Mouse (Mus musculus): Measurements from ENCODE around the gene Gabrd. TPM values are rescaled to one million over a fixed set of nuclear protein-coding genes. Genes with fewer than 3 reads are reported as not detected.
A peak's percentile ranks its signal among the peaks of the same experiment; 100 is the strongest.

Gabrd gene
- polyA plus RNA-seq, 1 experiment from 2014 or later = 0.18 TPM

DNA sequence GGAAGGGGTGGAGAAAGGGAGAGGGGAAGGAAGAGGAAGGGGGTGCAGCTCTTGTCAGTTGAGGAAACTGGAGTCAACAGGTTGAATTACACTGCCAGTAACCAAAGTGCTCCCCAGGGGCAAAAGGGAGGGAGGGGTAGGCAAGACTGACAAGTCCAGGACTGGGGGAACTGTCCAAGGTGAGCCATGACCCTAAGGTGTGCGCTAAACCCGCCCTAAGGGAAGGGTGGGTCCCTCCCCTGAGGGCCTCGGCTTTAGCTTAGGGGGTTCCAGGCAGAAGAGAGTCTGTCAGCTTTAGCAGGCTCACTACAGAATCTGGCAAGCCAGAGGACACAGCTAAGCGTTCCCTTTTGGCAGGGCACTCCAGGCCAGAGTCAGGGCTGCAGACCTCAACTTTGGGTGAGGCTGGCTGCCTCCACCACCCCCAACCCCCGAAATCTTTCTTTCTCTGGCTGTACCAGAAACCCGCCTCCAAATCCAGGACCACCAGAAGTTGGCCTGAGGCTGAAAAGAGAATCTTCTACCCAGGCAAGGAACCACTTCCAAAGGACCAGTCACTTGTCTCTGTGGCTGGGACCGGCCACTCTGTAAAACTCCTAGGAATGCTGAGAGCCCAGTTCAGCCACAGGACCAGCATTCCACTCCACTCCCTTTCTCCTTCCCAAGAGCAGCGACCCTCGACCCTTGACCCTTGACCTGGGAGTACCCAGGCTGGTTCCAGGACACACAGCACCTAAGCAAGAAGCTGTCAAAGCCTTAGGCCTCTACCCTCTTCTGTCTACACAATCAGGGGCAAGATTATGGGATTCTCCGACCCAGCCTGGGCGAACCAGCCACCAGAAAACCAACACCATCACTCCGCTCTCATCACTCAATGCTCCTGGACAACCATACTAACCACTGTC, 38.1 kb downstream of the Gabrd start:
- no peaks in the 10 kb centered on the region for H3K4me1 ChIP-seq (replicated peaks; ENCODE audit: control insufficient read depth, insufficient read depth, low read length)
- no peak overlapping the region for H3K27ac ChIP-seq (ENCODE audit: low read depth)
- no peak overlapping the region for H3K4me3 ChIP-seq (ENCODE audit: low read depth, low read length)
- no peaks in the 10 kb centered on the region for H3K9me3 ChIP-seq (ENCODE audit: control insufficient read depth, low read length)
- H3K36me3 ChIP-seq (ENCODE audit: control insufficient read depth, insufficient read depth, low read length) = no peaks in the 10 kb centered on the region
- peaks cover 50% of the 10 kb centered on the region for H3K27me3 ChIP-seq (replicated peaks; ENCODE audit: control insufficient read depth, insufficient read depth, low read length)
- H3K9ac ChIP-seq (ENCODE audit: low read length) = no peak overlapping the region
- H3K4me2 ChIP-seq (ENCODE audit: low read length) = peak overlapping the region; percentile 53; the same call in 1 of the 2 replicates
- ATAC-seq (replicated peaks; ENCODE audit: low FRiP score, low TSS enrichment, low read depth) = no peak
- DNase-seq (ENCODE audit: low spot score) = no peak
- WGBS = 42% methylated on average over 12 of the region's 12 CpGs

DNA sequence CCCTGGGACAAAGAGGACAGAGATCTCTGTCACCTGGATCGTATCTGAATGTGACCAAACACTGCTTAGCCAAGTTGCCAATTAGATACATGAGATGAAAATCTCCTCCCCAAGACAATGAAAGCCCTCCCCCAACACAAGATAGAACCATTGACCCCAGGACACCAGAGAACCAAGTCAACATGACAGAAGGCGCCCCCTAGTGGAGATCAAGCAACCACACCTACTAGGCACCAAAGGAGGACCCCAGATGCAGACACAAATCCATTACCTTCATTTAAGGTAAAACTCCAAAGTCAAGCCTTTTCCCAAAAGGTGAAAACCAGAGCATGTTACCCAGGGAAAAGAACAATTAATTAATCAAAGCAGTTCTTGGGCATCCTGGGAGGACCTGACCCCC, 40.3 kb downstream of the Gabrd start:
- no peak overlapping the region for H3K27ac ChIP-seq (ENCODE audit: low read depth)
- ATAC-seq (replicated peaks; ENCODE audit: low FRiP score, low TSS enrichment, low read depth) (no peak), DNase-seq (ENCODE audit: low spot score) (no peak)
- WGBS = 52% methylated on average over 2 of the region's 2 CpGs
- no peak overlapping the region for H3K4me3 ChIP-seq (ENCODE audit: low read depth, low read length)
- H3K4me1 ChIP-seq (replicated peaks; ENCODE audit: control insufficient read depth, insufficient read depth, low read length) = no peaks in the 10 kb centered on the region
- H3K9ac ChIP-seq (ENCODE audit: low read length) = no peak overlapping the region
- H3K36me3 ChIP-seq (ENCODE audit: control insufficient read depth, insufficient read depth, low read length) = no peaks in the 10 kb centered on the region
- peaks cover 42% of the 10 kb centered on the region for H3K27me3 ChIP-seq (replicated peaks; ENCODE audit: control insufficient read depth, insufficient read depth, low read length)
- H3K4me2 ChIP-seq (ENCODE audit: low read length) = no peak overlapping the region
- no peaks in the 10 kb centered on the region for H3K9me3 ChIP-seq (ENCODE audit: control insufficient read depth, low read length)

DNA sequence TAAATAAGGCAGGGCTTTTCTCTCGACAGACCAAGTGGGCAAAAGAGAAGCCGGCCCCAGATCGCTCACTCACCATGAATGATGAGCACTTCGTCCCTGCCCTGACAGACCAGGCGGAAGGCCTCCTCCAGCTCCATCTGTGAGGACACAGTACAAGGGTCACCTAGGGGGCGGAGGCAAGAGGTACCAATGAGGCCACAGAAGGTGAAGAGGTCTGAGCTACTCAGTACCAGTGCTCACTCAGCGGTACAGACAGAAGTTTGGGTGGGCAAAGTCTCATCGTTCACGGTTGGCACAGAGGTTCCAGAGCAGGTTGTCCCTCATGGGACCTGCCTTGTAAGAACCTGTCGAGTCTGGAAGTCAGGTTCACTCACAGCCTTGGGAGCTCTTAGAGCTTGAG, 41.6 kb downstream of the Gabrd start:
- Histone ChIP-seq H3K27ac (ENCODE audit: low read depth) (no peak overlapping the region), H3K4me1 (replicated peaks; ENCODE audit: control insufficient read depth, insufficient read depth, low read length) (no peaks in the 10 kb centered on the region), H3K4me2 (ENCODE audit: low read length) (no peak overlapping the region), H3K27me3 (replicated peaks; ENCODE audit: control insufficient read depth, insufficient read depth, low read length) (peaks cover 29% of the 10 kb centered on the region), H3K36me3 (ENCODE audit: control insufficient read depth, insufficient read depth, low read length) (no peaks in the 10 kb centered on the region), H3K9me3 (ENCODE audit: control insufficient read depth, low read length) (no peaks in the 10 kb centered on the region), H3K4me3 (ENCODE audit: low read depth, low read length) (no peak overlapping the region), H3K9ac (ENCODE audit: low read length) (no peak overlapping the region)
- no peak for DNase-seq (ENCODE audit: low spot score)
- 85% methylated on average over 10 of the region's 10 CpGs for WGBS
- no peak for ATAC-seq (replicated peaks; ENCODE audit: low FRiP score, low TSS enrichment, low read depth)

DNA sequence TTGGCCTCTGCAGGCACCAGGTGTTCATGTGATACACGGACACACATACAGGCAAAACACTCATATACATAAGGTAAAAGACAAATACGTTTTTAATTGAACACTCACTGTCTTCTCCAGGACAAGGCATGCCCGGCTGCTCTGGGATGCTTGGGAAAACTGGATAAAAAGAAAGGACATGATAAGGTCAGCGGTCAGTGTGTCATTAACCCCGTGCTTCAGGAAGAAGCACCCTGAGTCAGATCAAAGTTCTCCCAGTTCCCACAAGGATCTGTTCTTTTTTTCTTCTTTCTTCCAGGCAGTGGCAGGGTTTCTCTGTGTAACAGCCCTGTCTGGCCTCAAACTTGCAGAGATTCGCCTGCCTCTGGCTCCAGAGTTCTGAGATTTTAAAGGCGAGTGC, 43.4 kb downstream of the Gabrd start:
- Histone ChIP-seq H3K27ac (ENCODE audit: low read depth) (no peak overlapping the region), H3K4me1 (replicated peaks; ENCODE audit: control insufficient read depth, insufficient read depth, low read length) (no peaks in the 10 kb centered on the region), H3K4me3 (ENCODE audit: low read depth, low read length) (no peak overlapping the region), H3K4me2 (ENCODE audit: low read length) (no peak overlapping the region), H3K9me3 (ENCODE audit: control insufficient read depth, low read length) (no peaks in the 10 kb centered on the region), H3K27me3 (replicated peaks; ENCODE audit: control insufficient read depth, insufficient read depth, low read length) (peaks cover 11% of the 10 kb centered on the region), H3K9ac (ENCODE audit: low read length) (no peak overlapping the region), H3K36me3 (ENCODE audit: control insufficient read depth, insufficient read depth, low read length) (no peaks in the 10 kb centered on the region)
- DNase-seq (ENCODE audit: low spot score) (no peak), ATAC-seq (replicated peaks; ENCODE audit: low FRiP score, low TSS enrichment, low read depth) (no peak)
- WGBS = 81% methylated on average over 7 of the region's 7 CpGs

DNA sequence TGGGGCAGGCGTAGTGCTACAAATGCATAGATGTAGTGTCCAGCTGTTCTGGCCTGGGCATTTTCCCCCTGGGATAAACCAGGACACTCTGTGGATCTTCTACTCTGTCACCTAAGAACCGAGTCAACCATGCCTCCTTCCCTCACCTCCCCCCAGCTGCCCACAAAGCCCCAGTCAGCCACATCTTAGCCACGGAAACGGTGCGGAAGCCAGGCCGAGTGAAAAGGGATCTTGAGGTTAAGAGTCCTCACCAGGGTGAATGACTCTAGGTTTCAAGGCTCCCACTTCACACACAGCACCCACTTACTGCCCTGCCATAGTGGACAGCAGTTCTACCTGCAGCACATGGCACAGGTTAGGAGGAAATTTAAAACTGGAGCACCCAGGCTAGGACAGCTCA, 43.9 kb downstream of the Gabrd start:
- no peak for ATAC-seq (replicated peaks; ENCODE audit: low FRiP score, low TSS enrichment, low read depth)
- 79% methylated on average over 6 of the region's 6 CpGs for WGBS
- Histone ChIP-seq H3K27ac (ENCODE audit: low read depth) (no peak overlapping the region), H3K27me3 (replicated peaks; ENCODE audit: control insufficient read depth, insufficient read depth, low read length) (peaks cover 7% of the 10 kb centered on the region), H3K4me1 (replicated peaks; ENCODE audit: control insufficient read depth, insufficient read depth, low read length) (no peaks in the 10 kb centered on the region), H3K9me3 (ENCODE audit: control insufficient read depth, low read length) (no peaks in the 10 kb centered on the region), H3K4me3 (ENCODE audit: low read depth, low read length) (no peak overlapping the region), H3K9ac (ENCODE audit: low read length) (no peak overlapping the region), H3K36me3 (ENCODE audit: control insufficient read depth, insufficient read depth, low read length) (no peaks in the 10 kb centered on the region), H3K4me2 (ENCODE audit: low read length) (no peak overlapping the region)
- no peak for DNase-seq (ENCODE audit: low spot score)

DNA sequence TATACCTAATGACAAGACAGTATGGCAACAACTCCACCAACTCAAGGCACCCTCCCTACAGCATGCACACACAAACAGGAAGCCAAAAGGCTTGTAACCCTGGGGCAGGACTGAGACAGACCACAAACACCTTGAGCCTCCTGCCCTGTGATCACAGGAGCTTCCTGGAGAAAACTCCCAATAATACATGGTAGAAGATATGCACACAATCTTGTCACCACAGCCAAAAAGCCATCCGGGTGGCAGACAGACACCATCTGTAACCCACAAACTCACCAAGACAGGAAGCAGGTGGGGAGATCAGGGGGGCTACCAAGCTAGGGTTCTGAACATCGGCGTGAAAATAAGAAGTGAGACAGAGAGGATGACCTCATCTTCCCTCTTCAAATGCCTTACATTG, 45.3 kb downstream of the Gabrd start:
- no peak overlapping the region for H3K9ac ChIP-seq (ENCODE audit: low read length)
- no peaks in the 10 kb centered on the region for H3K9me3 ChIP-seq (ENCODE audit: control insufficient read depth, low read length)
- no peaks in the 10 kb centered on the region for H3K4me1 ChIP-seq (replicated peaks; ENCODE audit: control insufficient read depth, insufficient read depth, low read length)
- ATAC-seq (replicated peaks; ENCODE audit: low FRiP score, low TSS enrichment, low read depth) = no peak
- H3K27ac ChIP-seq (ENCODE audit: low read depth) = no peak overlapping the region
- WGBS = 88% methylated on average over 3 of the region's 3 CpGs
- H3K4me2 ChIP-seq (ENCODE audit: low read length) = no peak overlapping the region
- no peaks in the 10 kb centered on the region for H3K36me3 ChIP-seq (ENCODE audit: control insufficient read depth, insufficient read depth, low read length)
- no peaks in the 10 kb centered on the region for H3K27me3 ChIP-seq (replicated peaks; ENCODE audit: control insufficient read depth, insufficient read depth, low read length)
- H3K4me3 ChIP-seq (ENCODE audit: low read depth, low read length) = no peak overlapping the region
- DNase-seq (ENCODE audit: low spot score) = no peak

DNA sequence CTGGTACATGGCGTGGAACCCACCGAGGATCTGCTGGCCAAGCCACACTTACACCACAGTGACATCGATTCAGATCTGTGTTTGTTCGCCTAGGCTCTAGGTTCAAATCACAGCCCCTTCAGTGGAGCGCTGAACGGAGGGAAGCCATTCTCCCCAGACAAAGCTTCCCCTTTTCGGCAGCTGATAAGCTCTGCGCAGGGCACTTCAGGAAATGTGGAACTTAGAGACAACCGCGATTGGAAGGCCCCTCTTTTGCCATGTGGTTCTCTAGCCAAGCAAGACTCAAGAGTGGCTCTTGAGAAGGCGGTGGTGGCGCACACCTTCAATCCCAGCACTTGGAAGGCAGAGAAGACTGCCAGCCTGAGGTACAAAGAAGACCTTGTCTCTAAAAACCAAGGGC, 51.6 kb downstream of the Gabrd start:
- Histone ChIP-seq H3K9ac (ENCODE audit: low read length) (no peak overlapping the region), H3K4me3 (ENCODE audit: low read depth, low read length) (no peak overlapping the region), H3K36me3 (ENCODE audit: control insufficient read depth, insufficient read depth, low read length) (no peaks in the 10 kb centered on the region), H3K9me3 (ENCODE audit: control insufficient read depth, low read length) (no peaks in the 10 kb centered on the region), H3K27ac (ENCODE audit: low read depth) (no peak overlapping the region), H3K27me3 (replicated peaks; ENCODE audit: control insufficient read depth, insufficient read depth, low read length) (peaks cover 24% of the 10 kb centered on the region), H3K4me2 (ENCODE audit: low read length) (no peak overlapping the region), H3K4me1 (replicated peaks; ENCODE audit: control insufficient read depth, insufficient read depth, low read length) (peaks cover 3% of the 10 kb centered on the region; the same call in 1 of the 2 replicates)
- WGBS = 90% methylated on average over 12 of the region's 12 CpGs
- DNase-seq (ENCODE audit: low spot score) = no peak
- ATAC-seq (replicated peaks; ENCODE audit: low FRiP score, low TSS enrichment, low read depth) = no peak

DNA sequence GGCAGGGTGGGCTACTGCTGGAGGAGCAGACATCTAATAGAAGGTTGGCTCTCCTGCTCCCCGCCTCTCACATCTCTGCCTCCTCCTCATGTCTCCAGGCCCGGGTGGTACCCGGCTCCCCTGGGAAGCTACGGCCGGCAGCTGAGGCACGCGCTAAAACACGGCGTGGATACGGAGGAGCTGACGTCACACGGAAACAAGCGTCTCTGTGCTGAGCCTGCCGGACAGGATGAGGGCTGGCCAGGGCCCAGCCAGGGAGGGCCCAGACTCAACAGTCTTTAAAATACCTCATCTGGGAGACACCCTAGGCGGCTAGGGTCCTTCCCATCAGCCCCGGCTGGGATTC, 52.3 kb downstream of the Gabrd start:
- Histone ChIP-seq H3K27me3 (replicated peaks; ENCODE audit: control insufficient read depth, insufficient read depth, low read length) (peaks cover 24% of the 10 kb centered on the region), H3K4me2 (ENCODE audit: low read length) (peak overlapping the region; percentile 73), H3K4me1 (replicated peaks; ENCODE audit: control insufficient read depth, insufficient read depth, low read length) (peaks cover 3% of the 10 kb centered on the region; the same call in 1 of the 2 replicates), H3K27ac (ENCODE audit: low read depth) (no peak overlapping the region), H3K36me3 (ENCODE audit: control insufficient read depth, insufficient read depth, low read length) (no peaks in the 10 kb centered on the region), H3K9ac (ENCODE audit: low read length) (peak overlapping the region; percentile 29), H3K9me3 (ENCODE audit: control insufficient read depth, low read length) (no peaks in the 10 kb centered on the region), H3K4me3 (ENCODE audit: low read depth, low read length) (peak overlapping the region; percentile 46)
- WGBS = 3% methylated on average over 16 of the region's 16 CpGs
- peak; percentile 86 for ATAC-seq (replicated peaks; ENCODE audit: low FRiP score, low TSS enrichment, low read depth)
- peak; percentile 78 for DNase-seq (ENCODE audit: low spot score)

Data from intestine, embryonic 14.5 days (tissue).